Mouse (Mus musculus) neural tube, embryonic 11.5 days (tissue): ENCODE results near the gene Rexo4. TPM values are rescaled to one million over a fixed set of nuclear protein-coding genes. Genes with fewer than 3 reads are reported as not detected.

Source experiments
- ATAC-seq: fragments of 200-750 bp; cut with Nextera tagmentation; 2 replicates; pipeline ENCODE4 v1.8.0; 2017; ENCODE audit warnings: moderate number of reproducible peaks, mild to moderate bottlenecking, moderate TSS enrichment, moderate library complexity; ENCODE audit not compliant: insufficient read depth, low FRiP score, low TSS enrichment
- DNase-seq: peaks from one replicate; pipeline ENCODE4 v3.0.0-alpha.2; 2015; ENCODE audit warnings: low spot score
- H3K27ac ChIP-seq: fragments of 300-500 bp; sonication (generic); 2 replicates; pipeline ENCODE4 v1.5.1; 2014; ENCODE audit warnings: low read depth, mild to moderate bottlenecking, low read length
- H3K27me3 ChIP-seq: fragments of 300-500 bp; sonication (generic); 2 replicates; pipeline ENCODE4 v1.6.1; 2014; ENCODE audit warnings: mild to moderate bottlenecking, low read length, mixed read lengths; ENCODE audit not compliant: control insufficient read depth, insufficient read depth
- H3K36me3 ChIP-seq: fragments of 300-500 bp; sonication (generic); 2 replicates; pipeline ENCODE4 v1.6.1; 2014; ENCODE audit warnings: mild to moderate bottlenecking, low read length, moderate library complexity, mixed read lengths; ENCODE audit not compliant: control insufficient read depth, insufficient read depth
- H3K4me1 ChIP-seq: fragments of 300-500 bp; sonication (generic); 2 replicates; pipeline ENCODE4 v1.6.1; 2014; ENCODE audit warnings: low read length, mixed read lengths; ENCODE audit not compliant: control insufficient read depth, insufficient read depth
- H3K4me2 ChIP-seq: fragments of 300-500 bp; sonication (generic); 2 replicates; pipeline ENCODE4 v1.6.1; 2014; ENCODE audit warnings: low read depth, mild to moderate bottlenecking, moderate library complexity
- H3K4me3 ChIP-seq: fragments of 300-500 bp; sonication (generic); 2 replicates; pipeline ENCODE4 v1.5.1; 2014; ENCODE audit warnings: low read depth, low read length
- H3K9ac ChIP-seq: fragments of 300-500 bp; sonication (generic); 2 replicates; pipeline ENCODE4 v1.6.1; 2014; ENCODE audit warnings: mild to moderate bottlenecking, low read length
- H3K9me3 ChIP-seq: fragments of 300-500 bp; sonication (generic); 2 replicates; pipeline ENCODE4 v1.6.1; 2016; ENCODE audit warnings: low read length; ENCODE audit not compliant: control insufficient read depth
- WGBS: fragments of 180-500 bp; shearing (Covaris S2); extraction: QIAGEN DNeasy Blood & Tissue Kit; methylation state at CpG from one replicate; pipeline ENCODE4 v1.1.7; 2014; 5-methylcytosine and 5-hydroxymethylcytosine counted together
- polyA plus RNA-seq: library from polyadenylated mRNA; unstranded; fragments of >200 nt; fragmentation: Nextera tagmentation; extraction: Ambion mirVana; gene quantifications from 2 replicates; pipeline ENCODE4 v1.2.1, GENCODE M21; 2014

The Rexo4 gene
- polyA plus RNA-seq, 1 experiment from 2014 or later: 47.2 TPM

DNA sequence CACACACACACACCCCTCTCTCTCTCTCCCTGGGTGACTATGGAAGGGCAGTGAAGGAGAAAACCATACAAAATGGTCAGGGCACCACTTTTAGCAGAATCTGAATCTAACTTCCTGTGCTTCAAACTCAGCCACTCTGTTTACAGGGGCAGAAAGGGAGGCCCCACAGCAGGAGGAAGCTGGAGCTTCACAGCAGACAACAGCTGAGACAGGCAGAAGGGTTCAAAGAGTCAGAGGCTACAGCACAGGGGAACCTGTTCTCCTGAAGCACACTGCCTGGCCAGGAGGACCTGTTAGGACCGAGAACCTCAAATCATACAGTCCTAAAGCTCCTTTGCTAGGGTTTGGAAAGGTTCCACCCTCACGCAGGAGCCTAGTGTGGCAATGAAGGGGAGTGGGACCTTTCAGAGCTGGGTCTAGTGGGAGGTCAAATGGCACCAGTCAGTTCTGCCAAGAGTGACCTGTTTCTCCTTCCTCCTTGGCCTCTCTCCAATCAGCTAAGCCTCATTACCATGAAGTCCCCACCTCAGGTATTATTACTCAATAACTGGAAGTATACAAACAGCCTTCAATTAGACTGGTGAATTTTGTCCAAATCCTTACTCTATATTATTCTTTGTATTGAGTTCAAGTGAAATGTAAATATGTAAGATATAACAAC lies 9.3 kb downstream of the Rexo4 start:
- no peaks in the 10 kb centered on the region for H3K9me3 ChIP-seq
- no peak overlapping the region for H3K4me2 ChIP-seq
- no peak overlapping the region for H3K4me3 ChIP-seq
- H3K9ac ChIP-seq: no peak overlapping the region
- WGBS: 89% methylated on average over 2 of the region's 2 CpGs
- no peak overlapping the region for H3K27ac ChIP-seq
- peaks cover 17% of the 10 kb centered on the region for H3K36me3 ChIP-seq
- no peak for DNase-seq
- no peaks in the 10 kb centered on the region for H3K4me1 ChIP-seq
- no peaks in the 10 kb centered on the region for H3K27me3 ChIP-seq
- ATAC-seq: no peak

DNA sequence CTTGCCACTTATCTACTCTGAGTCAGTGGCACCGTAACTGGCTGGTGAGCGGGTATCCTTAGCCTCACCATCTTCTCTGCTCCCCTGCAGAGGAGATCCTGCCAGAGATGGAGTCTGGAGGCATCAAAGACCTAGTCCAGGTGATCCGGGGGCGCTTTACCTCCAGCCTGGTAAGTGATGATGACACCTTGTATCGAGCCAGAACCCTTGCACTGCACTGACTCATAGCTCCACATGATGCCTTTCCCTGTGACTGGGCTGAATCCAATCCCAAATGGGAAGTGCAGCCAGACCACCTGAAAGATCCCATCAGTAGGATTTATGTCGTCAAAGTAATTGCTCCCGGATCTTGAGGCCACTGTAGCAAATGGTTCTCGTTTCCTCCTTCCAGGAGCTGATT lies 11.3 kb downstream of the Rexo4 start:
- no peak for DNase-seq
- no peak overlapping the region for H3K27ac ChIP-seq
- no peaks in the 10 kb centered on the region for H3K9me3 ChIP-seq
- H3K27me3 ChIP-seq: no peaks in the 10 kb centered on the region
- H3K4me1 ChIP-seq: no peaks in the 10 kb centered on the region
- ATAC-seq: no peak
- peaks cover 17% of the 10 kb centered on the region for H3K36me3 ChIP-seq
- no peak overlapping the region for H3K9ac ChIP-seq
- WGBS: 91% methylated on average over 8 of the region's 8 CpGs
- no peak overlapping the region for H3K4me3 ChIP-seq
- no peak overlapping the region for H3K4me2 ChIP-seq

DNA sequence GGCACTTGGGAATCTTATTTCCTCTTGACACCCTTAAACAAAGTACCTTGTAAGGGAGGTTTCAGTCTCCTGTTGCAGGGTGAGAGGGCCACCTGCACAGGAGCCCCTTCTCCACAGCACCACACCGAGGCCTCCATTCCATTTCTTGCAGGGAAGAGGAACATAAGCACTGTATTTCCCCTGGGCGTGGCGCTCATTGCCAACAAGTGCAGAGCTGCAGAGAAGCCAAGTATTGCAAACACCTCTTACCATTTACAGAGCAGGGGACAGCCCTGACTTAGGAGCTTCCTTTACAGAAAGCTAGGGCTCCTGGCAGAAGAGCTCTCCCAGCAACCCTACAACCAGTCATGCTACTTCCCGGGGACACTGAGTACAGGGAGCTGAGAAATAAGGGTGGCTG lies 12.0 kb downstream of the Rexo4 start:
- Histone ChIP-seq H3K9ac (no peak overlapping the region), H3K4me1 (no peaks in the 10 kb centered on the region), H3K36me3 (peaks cover 17% of the 10 kb centered on the region), H3K4me2 (no peak overlapping the region), H3K9me3 (no peaks in the 10 kb centered on the region), H3K27ac (no peak overlapping the region), H3K27me3 (no peaks in the 10 kb centered on the region), H3K4me3 (no peak overlapping the region)
- WGBS: 95% methylated on average over 4 of the region's 4 CpGs
- no peak for ATAC-seq
- DNase-seq: no peak

DNA sequence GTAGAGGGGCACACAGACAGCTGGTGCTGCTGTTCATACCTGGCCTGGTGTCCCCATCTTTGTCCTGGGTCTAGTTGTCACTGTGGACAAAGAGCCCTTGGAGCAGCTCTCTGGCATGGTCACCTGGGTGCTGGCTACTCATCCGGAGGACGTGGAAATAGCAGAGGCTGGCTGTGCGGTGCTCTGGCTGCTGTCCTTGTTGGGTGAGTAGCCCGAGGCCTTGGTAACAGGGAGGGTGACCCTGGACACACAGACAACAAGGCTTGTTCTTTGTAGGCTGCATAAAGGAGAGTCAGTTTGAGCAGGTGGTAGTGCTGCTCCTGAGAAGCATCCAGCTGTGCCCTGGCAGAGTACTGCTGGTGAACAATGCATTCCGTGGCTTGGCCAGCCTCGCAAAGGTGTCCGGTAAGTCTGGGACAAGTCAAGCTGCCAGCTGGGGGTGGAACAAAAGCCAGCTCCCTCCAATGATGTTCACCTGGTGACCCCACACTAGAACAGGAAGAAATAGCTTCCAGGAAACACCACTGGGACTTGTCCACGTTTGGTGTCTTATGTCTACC lies 12.8 kb downstream of the Rexo4 start:
- Histone ChIP-seq H3K27ac (no peak overlapping the region), H3K4me1 (no peaks in the 10 kb centered on the region), H3K9ac (no peak overlapping the region), H3K36me3 (peaks cover 15% of the 10 kb centered on the region), H3K4me3 (no peak overlapping the region), H3K27me3 (no peaks in the 10 kb centered on the region), H3K9me3 (no peaks in the 10 kb centered on the region), H3K4me2 (no peak overlapping the region)
- DNase-seq: no peak
- 92% methylated on average over 8 of the region's 8 CpGs for WGBS
- no peak for ATAC-seq

DNA sequence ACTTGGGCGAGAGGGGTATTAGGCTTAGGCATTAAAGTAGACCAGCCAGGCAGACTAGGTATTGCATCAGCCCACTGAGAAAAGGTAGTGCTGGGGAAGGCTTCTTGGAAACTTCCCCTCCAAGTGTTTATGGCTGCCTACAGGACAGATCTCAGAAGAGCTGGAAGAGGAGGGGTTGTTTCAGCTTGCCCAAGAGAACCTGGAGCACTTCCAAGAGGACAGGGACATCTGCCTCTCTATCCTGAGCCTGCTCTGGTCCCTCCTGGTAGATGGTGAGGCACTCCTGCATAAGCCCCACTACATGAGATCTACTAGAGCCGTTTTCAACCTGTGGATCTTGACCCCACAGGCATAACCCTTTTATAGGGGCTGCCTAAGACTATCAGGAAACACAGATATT lies 13.8 kb downstream of the Rexo4 start:
- Histone ChIP-seq H3K36me3 (peaks cover 15% of the 10 kb centered on the region), H3K27me3 (no peaks in the 10 kb centered on the region), H3K9me3 (no peaks in the 10 kb centered on the region), H3K9ac (no peak overlapping the region), H3K4me2 (no peak overlapping the region), H3K27ac (no peak overlapping the region), H3K4me1 (no peaks in the 10 kb centered on the region), H3K4me3 (no peak overlapping the region)
- 91% methylated on average over 2 of the region's 2 CpGs for WGBS
- ATAC-seq: no peak
- no peak for DNase-seq

DNA sequence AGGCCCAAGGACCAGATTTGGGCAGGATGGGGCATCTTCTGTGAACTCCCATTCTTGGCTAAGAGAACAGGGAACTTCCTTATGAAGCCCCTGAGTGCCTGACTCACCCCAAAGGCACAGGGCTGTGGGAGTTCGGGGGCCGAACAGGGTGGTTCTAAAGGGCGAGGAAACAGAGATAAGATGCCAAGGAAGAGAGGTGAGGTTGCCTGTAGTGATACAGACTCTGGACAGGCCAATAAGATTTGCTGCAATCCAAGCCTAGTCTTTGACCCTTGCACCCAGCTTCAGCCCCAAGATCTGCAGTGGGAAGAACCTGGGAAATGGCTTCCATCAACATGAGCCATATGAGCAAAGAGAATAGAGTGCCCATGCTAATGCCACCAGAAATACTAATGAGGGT lies 20.9 kb downstream of the Rexo4 start:
- Histone ChIP-seq H3K9ac (no peak overlapping the region), H3K4me1 (no peaks in the 10 kb centered on the region), H3K27ac (no peak overlapping the region), H3K4me3 (no peak overlapping the region), H3K9me3 (no peaks in the 10 kb centered on the region), H3K4me2 (no peak overlapping the region), H3K27me3 (no peaks in the 10 kb centered on the region), H3K36me3 (no peaks in the 10 kb centered on the region)
- 86% methylated on average over 3 of the region's 3 CpGs for WGBS
- DNase-seq (no peak), ATAC-seq (no peak)

DNA sequence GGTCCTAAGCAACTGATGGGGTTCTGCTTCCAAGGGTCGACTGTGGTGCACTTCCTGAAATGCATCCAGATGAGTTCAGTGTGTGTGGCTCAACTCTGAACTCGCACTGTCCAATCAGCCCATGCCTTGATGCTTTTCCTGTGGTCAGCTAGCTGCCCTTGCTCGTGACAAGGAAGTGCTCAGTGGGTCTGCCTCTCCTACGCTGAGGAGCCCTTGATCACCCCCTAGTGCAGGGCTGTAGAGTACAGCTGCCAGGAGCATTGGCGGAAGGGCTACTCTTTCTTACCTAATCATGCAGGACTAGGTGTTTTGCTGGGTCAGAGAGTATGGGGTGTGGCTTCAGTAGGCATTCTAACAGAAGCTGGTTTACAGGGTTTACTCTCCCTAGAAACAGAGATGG lies 22.6 kb downstream of the Rexo4 start:
- DNase-seq: no peak
- WGBS: 45% methylated on average over 5 of the region's 5 CpGs
- Histone ChIP-seq H3K9ac (no peak overlapping the region), H3K4me2 (no peak overlapping the region), H3K36me3 (no peaks in the 10 kb centered on the region), H3K27me3 (no peaks in the 10 kb centered on the region), H3K9me3 (no peaks in the 10 kb centered on the region), H3K27ac (no peak overlapping the region), H3K4me3 (no peak overlapping the region), H3K4me1 (no peaks in the 10 kb centered on the region)
- no peak for ATAC-seq

DNA sequence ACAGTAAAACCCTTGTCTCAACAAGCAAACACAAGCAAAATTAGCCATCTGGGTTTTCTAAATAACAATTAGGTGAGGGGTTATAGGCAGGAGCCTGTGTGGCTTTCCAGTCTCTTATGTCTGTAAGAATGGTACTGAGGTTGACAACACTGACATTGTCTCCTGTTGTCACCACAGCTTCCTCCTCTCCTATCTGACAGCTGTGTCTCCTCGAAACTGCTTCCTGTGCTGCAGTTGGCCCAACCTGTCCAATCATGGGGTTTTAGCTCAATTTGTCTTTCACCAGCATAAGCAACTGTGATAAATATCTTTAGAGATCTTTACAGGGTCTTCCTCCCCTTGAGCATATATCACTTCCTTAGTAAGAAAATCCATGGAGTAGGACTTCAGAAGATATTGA lies 27.8 kb downstream of the Rexo4 start:
- DNase-seq (no peak), ATAC-seq (no peak)
- Histone ChIP-seq H3K27me3 (no peaks in the 10 kb centered on the region), H3K36me3 (no peaks in the 10 kb centered on the region), H3K9ac (no peak overlapping the region), H3K4me3 (no peak overlapping the region), H3K27ac (no peak overlapping the region), H3K4me2 (no peak overlapping the region), H3K4me1 (peaks cover 8% of the 10 kb centered on the region; the same call in 1 of the 2 replicates), H3K9me3 (no peaks in the 10 kb centered on the region)
- 73% methylated on average over 1 of the region's 1 CpGs for WGBS

DNA sequence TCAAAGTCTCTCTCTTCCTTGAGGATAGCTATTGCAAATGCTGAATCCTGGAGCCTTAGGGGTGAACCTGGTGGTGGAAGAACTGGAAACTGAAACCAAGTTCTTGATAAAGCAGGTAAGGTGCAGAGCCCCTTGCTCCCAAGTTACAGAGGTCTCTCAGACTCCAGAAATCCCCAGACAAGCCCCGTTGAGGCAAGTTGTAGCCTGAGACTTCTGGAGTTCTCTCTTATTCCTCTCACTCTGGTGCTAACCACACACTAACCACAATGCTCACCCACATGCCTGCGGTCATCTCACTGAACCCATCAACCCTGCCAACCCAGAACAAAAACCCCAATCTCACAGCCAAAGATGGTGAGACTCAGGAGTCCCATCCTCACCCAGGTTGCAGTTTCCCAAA lies 28.9 kb downstream of the Rexo4 start:
- no peak overlapping the region for H3K4me3 ChIP-seq
- H3K36me3 ChIP-seq: no peaks in the 10 kb centered on the region
- 94% methylated on average over 2 of the region's 2 CpGs for WGBS

More for the DNA sequence above, 28.9 kb downstream of the Rexo4 start:
- Histone ChIP-seq H3K27ac (no peak overlapping the region), H3K9me3 (no peaks in the 10 kb centered on the region), H3K4me1 (peaks cover 15% of the 10 kb centered on the region; the same call in 1 of the 2 replicates), H3K27me3 (no peaks in the 10 kb centered on the region), H3K9ac (no peak overlapping the region), H3K4me2 (no peak overlapping the region)
- DNase-seq (no peak), ATAC-seq (no peak)
